Mouse (Mus musculus): Measurements from ENCODE around the gene Cpa1. TPM values are rescaled to one million over a fixed set of nuclear protein-coding genes. Genes with fewer than 3 reads are reported as not detected.
A peak's percentile ranks its signal among the peaks of the same experiment; 100 is the strongest.

Gene Cpa1
- polyA plus RNA-seq (2017; shearing (Covaris generic)) = not detected

- no peak for ATAC-seq
These were observed at the start of gene Cpa1 for GRCm38 (mm10) chr6:30638674-30639268. Gene Cpa1 (plus strand): TSS chr6:30639218.

- ATAC-seq = no peak
These were observed 49.2 kb upstream of the Cpa1 start for GRCm38 (mm10) chr6:30589819-30590218.

GRCm38 (mm10) chr6:30591851-30592404 lies 47.1 kb upstream of the Cpa1 start:
- peak; percentile 89 for ATAC-seq

GRCm38 (mm10) chr6:30592417-30592974 lies 46.5 kb upstream of the Cpa1 start:
- ATAC-seq = no peak

- ATAC-seq = no peak
These were observed 44.7 kb upstream of the Cpa1 start for GRCm38 (mm10) chr6:30594364-30594763.

- ATAC-seq = no peak
These were observed 42.7 kb upstream of the Cpa1 start for GRCm38 (mm10) chr6:30596230-30596898.

GRCm38 (mm10) chr6:30600033-30600432 lies 39.0 kb upstream of the Cpa1 start:
- no peak for ATAC-seq

- ATAC-seq = no peak
These were observed 38.0 kb upstream of the Cpa1 start for GRCm38 (mm10) chr6:30600995-30601394.

GRCm38 (mm10) chr6:30604342-30604867 lies 34.6 kb upstream of the Cpa1 start:
- ATAC-seq = no peak

GRCm38 (mm10) chr6:30605111-30605510 lies 33.9 kb upstream of the Cpa1 start:
- no peak for ATAC-seq

- no peak for ATAC-seq
These were observed 33.3 kb upstream of the Cpa1 start for GRCm38 (mm10) chr6:30605672-30606071.

GRCm38 (mm10) chr6:30610710-30611109 lies 28.3 kb upstream of the Cpa1 start, which contains the start of gene Cpa5:
Gene Cpa5 (plus strand): TSS chr6:30611010.
- no peak for ATAC-seq

GRCm38 (mm10) chr6:30611212-30611611 lies 27.8 kb upstream of the Cpa1 start:
- ATAC-seq = no peak

- no peak for ATAC-seq
These were observed 24.8 kb upstream of the Cpa1 start for GRCm38 (mm10) chr6:30614251-30614650.

- no peak for ATAC-seq
These were observed 23.3 kb upstream of the Cpa1 start for GRCm38 (mm10) chr6:30615741-30616140.

- no peak for ATAC-seq
These were observed 22.5 kb upstream of the Cpa1 start for GRCm38 (mm10) chr6:30616491-30616941.

- no peak for ATAC-seq
These were observed 21.7 kb upstream of the Cpa1 start for GRCm38 (mm10) chr6:30617020-30617958.

- no peak for ATAC-seq
These were observed 20.9 kb upstream of the Cpa1 start for GRCm38 (mm10) chr6:30617959-30618590.

GRCm38 (mm10) chr6:30618735-30619134 lies 20.3 kb upstream of the Cpa1 start:
- no peak for ATAC-seq

GRCm38 (mm10) chr6:30619606-30620005 lies 19.4 kb upstream of the Cpa1 start:
- no peak for ATAC-seq

- ATAC-seq = no peak
These were observed 18.4 kb upstream of the Cpa1 start for GRCm38 (mm10) chr6:30620591-30620990.

- ATAC-seq = no peak
These were observed 18.0 kb upstream of the Cpa1 start for GRCm38 (mm10) chr6:30620994-30621393.
